Mouse (Mus musculus): ENCODE results near the gene Rimbp2.

GRCm38 (mm10) chr5:128976266-128976665 lies 23.0 kb upstream of the Rimbp2 start:
- no peak for TF ChIP-seq POLR2A (IDR thresholded peaks at IDR 0.05; ENCODE audit: borderline replicate concordance, extremely low read depth, insufficient read depth, insufficient read length, poor library complexity, severe bottlenecking)
- TF ChIP-seq CTCF (IDR thresholded peaks at IDR 0.05; ENCODE audit: borderline replicate concordance, extremely low read depth, insufficient read depth, insufficient read length), result peak; percentile 70
